Mouse (Mus musculus) CH12.LX (cell line): ENCODE results near the gene Fstl3.

Experiments
- CTCF ChIP-seq, 2 experiments: IDR thresholded peaks in 1 of 2; conservative IDR thresholded peaks in 1 of 2; 2 replicates each; pipeline ENCODE4 v1.5.1; 2011 to 2012; ENCODE audit warnings: low read depth in 2 of 2, low read length in 2 of 2, improper control_type of control experiment in 1 of 2, inconsistent platforms in 1 of 2, mild to moderate bottlenecking in 1 of 2, moderate library complexity in 1 of 2
- E2F4 ChIP-seq: IDR thresholded peaks from 2 replicates; pipeline ENCODE4 v1.6.1; 2011; ENCODE audit warnings: low read depth, low read length, improper control_type of control experiment; ENCODE audit not compliant: insufficient replicate concordance
- EP300 ChIP-seq: IDR thresholded peaks from 2 replicates; pipeline ENCODE4 v1.6.1; 2011; ENCODE audit warnings: low read length, improper control_type of control experiment
- ETS1 ChIP-seq: conservative IDR thresholded peaks from 2 replicates; pipeline ENCODE4 v1.6.1; 2012; ENCODE audit warnings: low read depth, mild to moderate bottlenecking, inconsistent platforms, low read length, improper control_type of control experiment, moderate library complexity
- GABPA ChIP-seq: IDR thresholded peaks from 2 replicates; pipeline ENCODE4 v1.6.1; 2012; ENCODE audit warnings: low read depth, low read length, improper control_type of control experiment, inconsistent platforms; ENCODE audit not compliant: insufficient replicate concordance
- JUND ChIP-seq: conservative IDR thresholded peaks from 2 replicates; pipeline ENCODE4 v1.6.1; 2011; ENCODE audit warnings: low read depth, low read length, improper control_type of control experiment
- POLR2A ChIP-seq: IDR thresholded peaks from 2 replicates; pipeline ENCODE4 v1.6.1; 2011; ENCODE audit warnings: low read depth, mild to moderate bottlenecking, improper control_type of control experiment, low read length
- RCOR1 ChIP-seq: conservative IDR thresholded peaks from 2 replicates; pipeline ENCODE4 v1.6.1; 2012; ENCODE audit warnings: low read depth, mild to moderate bottlenecking, inconsistent platforms, low read length, improper control_type of control experiment
- SMC3 ChIP-seq: IDR thresholded peaks from 2 replicates; pipeline ENCODE4 v1.6.1; 2011; ENCODE audit warnings: low read depth, low read length, improper control_type of control experiment
- USF1 ChIP-seq: IDR thresholded peaks from 2 replicates; pipeline ENCODE4 v1.6.1; 2014; ENCODE audit warnings: low read depth, mild to moderate bottlenecking, inconsistent platforms, low read length, improper control_type of control experiment
- ZC3H11A ChIP-seq: IDR thresholded peaks from 2 replicates; pipeline ENCODE4 v1.6.1; 2012; ENCODE audit warnings: low read depth, mild to moderate bottlenecking, inconsistent platforms, low read length, improper control_type of control experiment
- ZKSCAN1 ChIP-seq: IDR thresholded peaks from 2 replicates; pipeline ENCODE4 v1.6.1; 2012; ENCODE audit warnings: low read depth, inconsistent platforms, low read length, improper control_type of control experiment, borderline replicate concordance

DNA sequence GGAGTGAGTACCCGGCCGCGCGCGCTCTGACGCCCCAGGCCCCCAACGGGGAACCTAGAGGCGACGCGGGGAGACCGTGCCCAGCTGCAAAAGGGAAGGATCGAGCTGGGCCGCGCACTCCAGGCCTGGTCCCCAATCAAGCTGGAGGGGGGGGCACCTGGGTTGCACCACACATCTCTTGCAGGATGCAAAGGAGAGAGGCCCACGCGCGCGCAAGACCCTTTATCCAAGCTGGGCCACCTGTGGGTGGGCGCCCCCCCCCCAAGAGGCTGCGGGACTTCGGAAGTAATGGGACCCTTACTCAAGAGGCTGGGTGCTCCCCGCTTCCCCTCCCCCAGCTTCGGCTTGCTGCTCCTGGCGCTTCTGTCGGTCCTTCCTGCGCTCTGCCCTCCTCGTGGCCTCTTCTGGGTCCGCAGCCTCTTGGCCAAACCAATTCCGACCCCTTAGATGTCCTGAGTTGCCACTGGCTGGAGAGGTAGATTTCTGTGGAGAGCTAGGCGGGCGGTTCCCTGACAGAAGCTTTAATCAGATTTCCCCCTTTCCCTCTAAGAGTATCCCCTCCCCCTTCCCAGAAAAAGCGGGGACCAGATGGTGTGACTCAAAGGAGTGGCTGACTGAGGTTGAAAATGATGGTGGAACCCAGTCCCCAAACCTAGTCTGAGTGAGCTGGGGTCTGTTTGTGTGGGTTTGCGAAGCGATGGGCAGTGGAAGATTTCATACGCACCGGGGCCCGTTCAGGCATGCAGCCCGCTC lies 16.8 kb downstream of the Fstl3 start:
- TF ChIP-seq ZC3H11A: no peak
- TF ChIP-seq SMC3: no peak
- no peak for TF ChIP-seq ETS1
- TF ChIP-seq JUND: no peak
- TF ChIP-seq E2F4: no peak
- TF ChIP-seq USF1: no peak
- no peak for TF ChIP-seq CTCF (conservative IDR thresholded peaks at IDR 0.05 in 1 of 2, IDR thresholded peaks at IDR 0.05 in 1 of 2; ENCODE audit: low read depth in 2 of 2, low read length in 2 of 2)
- TF ChIP-seq POLR2A: no peak
- TF ChIP-seq ZKSCAN1: no peak
- TF ChIP-seq EP300: no peak
- no peak for TF ChIP-seq GABPA
- no peak for TF ChIP-seq RCOR1
